Mouse (Mus musculus): ENCODE measurements around the gene Cidec.

The Cidec gene

DNA sequence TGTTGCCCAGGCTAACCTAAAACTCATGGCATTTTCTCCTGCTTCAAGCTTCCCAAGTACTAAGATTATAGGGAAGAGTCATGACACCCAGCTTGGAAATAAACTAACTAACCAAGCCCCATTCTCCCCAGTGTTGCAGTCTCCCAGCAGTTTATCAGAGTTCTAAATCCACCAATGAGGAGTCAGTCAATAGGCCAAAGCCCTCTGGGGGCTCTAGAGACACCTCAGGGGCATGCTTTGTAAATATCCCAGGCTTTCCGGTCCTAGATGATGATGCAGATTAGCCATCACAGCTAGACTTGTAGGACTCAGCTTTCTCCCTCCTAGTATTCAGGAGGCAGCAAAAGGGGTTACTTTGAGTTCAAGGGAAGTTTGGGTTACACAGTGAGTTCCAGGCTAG, 25.6 kb downstream of the Cidec start:
- in situ Hi-C loops (cut with MseI, MboI) = no loop called here

DNA sequence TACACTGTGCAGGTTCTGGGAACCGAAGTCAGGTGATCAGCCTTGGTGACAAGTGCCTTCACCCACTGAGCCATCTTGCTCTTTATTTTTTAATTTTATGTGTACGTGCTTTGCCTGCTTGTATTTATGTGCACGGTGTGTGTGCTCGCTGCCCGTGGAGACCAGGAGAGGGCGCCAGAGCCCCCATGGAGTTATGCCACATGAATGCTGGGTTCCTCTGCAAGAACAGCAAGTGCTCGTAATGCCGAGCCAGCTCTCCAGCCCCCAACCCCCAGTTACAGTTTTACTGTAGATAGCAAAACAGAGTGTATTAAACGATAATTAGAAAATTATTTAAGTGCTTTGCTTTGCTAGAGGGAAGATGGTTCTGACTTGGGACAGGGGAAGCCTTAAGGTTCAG, 28.9 kb downstream of the Cidec start:
- in situ Hi-C loops (cut with MseI, MboI) = no loop called here

DNA sequence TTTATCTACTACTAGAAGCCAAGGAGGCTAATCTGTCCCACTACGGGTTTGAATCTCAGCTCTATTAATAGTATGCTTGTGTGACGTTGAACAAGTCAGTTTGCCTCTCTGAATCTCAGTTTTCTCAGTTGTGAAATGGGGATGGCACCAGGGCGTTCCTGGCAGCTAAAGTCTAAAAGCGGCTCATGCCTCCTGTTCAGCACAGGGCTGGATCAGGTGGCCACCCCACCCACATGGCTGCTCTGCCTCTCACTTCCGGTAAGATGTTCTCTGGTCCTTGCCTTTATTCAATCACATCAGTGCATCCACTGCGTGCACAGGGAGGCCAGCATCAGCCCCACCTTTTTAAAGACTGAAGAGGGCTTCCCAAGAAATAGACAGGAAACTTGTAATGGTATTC, 30.1 kb downstream of the Cidec start:
- in situ Hi-C loops (cut with MseI, MboI) = no loop called here

DNA sequence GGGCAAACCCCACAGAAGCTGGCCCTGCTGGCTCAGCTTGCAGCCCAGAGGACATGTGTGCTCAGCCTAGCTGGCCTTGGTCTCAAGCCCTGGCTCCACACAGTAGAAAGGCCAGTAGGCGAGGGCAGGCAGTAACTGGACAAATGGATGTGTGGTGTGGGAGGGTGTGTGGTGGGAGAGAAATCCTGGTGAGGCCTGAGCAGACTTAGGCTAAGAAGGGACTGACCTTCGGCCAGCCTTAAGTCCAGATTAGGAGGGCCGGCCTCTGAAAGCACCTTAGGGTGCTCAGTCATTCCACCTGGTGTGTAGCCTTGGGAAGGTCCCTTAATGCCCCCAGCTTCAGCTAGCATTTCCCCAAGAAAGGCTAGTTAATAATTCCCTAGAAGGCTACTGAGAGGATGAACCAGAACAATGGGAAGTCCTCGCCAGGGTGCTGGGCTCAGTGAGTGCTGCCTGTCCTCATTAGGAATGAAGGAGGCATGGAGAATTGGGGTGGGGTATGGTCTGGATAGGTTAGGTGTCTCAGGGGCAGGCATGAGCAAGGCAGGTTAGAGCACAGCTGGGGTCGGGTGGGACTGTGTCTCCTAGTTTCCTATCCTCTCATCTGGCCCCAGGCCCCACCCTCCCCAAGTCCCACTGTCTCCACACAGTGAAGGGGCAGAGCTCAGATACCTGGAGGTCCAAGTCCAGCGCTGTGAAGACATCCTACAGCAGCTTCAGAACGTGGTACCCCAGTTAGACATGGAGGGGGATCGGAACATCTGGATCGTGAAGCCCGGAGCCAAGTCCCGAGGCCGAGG, 30.7 kb downstream of the Cidec start:
- in situ Hi-C loops (cut with MseI, MboI) = no loop called here

DNA sequence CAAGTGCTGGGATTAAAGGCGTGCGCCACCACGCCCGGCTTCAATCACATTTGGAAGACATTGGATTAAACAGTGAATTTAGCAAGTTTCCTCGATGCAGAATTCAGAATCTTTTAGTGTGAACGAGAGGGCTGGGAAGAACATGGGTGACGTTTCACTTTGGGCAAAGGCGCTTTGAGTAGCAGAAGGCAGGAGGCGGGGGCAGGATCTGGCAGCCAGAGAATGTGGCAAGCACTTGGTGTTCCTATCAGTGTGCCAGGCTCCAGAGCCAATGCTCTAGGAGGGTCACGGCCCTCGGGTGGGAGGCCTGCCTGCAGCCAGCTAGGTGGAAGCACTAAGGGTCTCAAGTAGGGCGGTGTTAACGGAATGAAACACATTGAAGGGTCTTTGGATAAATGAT, 33.5 kb downstream of the Cidec start:
- in situ Hi-C loops (cut with MseI, MboI) = no loop called here

DNA sequence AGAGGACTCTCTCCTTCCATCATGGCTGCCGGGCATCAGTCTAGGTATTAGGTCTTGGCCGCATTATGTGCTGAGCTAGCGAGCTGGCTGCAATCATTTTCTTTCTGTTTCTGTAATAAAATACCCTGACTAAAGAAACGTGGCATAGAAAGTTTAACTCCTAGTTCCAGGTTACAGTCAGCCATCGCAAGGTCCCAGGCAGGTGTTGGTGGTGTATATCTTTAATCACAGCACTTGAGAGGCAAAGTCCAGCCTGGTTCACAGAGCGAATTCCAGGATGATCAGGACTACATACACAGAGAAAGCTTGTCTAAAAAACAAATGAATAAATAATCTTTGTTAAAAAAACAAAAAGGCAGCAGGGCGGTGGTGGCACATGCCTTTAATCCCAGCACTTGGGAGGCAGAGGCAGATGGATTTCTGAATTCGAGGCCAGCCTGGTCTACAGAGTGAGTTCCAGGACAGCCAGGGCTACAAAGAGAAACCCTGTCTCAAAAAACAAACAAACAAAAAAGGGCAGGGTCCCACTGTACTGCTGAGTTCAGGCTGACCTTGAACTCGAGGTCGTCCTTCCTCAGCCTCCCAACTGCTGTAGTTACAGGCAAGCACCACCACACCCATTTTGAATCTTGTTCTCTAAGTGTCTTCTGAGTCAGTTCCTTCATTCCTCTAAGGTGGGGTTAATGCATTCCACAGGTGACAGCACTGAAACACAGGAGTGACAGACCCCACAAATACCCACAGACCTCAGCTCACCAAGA, 39.1 kb downstream of the Cidec start:
- in situ Hi-C loops (cut with MseI, MboI) = no loop called here

DNA sequence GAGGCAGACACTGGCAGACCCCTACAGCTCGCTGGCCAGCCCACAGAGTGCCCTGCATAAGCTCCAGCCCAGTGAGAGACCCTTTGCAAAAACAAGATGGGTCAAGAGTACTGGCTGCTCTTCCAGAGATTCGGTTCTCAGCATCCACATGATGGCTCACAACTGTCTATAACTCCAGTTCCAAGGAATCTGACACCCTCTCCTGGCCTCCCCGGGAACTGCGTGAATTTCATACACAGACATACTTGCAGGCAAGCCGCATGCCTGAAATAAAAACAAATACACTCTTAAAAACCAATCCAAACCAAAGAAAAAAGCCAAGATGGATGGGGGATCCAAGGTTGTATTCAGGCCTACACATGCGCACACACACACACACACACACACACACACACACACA, 40.1 kb downstream of the Cidec start:
- in situ Hi-C loops (cut with MseI, MboI) = no loop called here

DNA sequence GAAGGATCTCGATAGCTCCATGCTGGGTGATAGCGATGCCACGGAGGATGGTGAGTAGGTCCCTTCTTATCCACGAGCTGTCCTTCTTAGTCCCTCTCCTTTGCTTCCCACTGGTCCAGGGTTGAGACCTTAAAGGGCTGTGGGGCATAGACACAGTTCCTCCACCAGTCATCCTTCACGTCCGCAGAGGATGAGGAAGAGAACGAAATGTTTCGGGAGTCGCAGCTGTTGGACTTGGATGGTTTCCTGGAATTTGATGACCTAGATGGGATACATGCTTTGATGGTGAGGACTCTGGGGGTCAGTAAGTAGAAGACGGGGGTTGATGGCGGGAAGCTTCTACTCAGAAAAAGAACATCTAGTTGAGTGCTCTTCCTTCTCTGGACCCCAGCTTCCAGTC, 40.7 kb downstream of the Cidec start:
- in situ Hi-C loops (cut with MseI, MboI) = no loop called here

DNA sequence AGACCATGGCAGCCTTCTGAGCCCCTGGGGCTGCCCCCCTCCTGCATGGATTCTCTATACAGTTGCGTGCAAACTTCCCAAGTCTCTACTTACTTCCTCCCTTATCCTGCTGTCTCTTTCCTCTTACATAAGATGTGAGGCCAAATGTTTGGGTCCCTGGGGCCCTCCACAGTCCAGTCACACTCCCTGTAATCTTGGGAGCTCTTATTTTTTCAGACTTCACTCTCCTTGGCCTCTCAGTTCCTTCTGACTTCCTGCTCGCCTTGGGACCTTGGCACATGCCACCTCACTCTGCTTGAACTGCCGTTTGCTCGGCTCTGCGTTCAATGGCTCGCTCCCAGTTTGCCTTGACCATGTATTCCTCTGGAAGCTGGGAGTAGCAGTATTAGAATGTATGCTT, 41.6 kb downstream of the Cidec start:
- in situ Hi-C loops (cut with MseI, MboI) = no loop called here

DNA sequence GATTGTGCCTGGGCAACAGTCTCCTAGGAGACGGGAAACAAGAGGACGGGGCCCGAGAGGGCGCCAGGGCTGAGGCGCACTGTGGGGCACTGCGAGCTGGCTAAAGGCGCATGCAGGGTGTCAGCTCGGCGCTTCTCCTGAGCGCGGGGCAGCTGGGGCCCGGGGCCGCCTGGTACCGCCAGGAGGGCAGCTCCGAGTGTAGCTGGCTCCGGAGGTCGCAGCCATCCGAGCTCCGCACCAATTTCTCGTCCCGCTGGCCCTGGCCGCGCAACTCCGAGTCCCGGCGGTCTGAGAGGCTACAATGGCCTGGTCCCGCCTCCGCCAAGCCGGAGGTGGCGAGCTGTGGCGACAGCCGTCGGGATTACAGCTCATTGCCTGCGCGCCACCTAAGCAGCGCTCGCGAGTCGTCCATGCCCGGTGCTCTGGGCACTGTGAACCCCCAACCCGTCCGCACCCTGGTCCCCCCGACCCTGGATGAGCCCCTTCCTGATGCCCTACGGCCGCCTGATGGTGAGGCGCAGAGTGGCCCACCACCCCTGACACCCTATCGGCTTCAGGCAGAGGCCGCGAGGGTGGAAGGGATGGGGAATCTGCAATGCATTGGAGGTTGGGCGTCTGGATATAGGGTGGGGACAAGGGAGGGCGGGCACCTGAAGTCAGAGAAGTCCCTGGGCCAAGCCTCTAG, 43.0 kb downstream of the Cidec start:
- in situ Hi-C loops (cut with MseI, MboI) = no loop called here

DNA sequence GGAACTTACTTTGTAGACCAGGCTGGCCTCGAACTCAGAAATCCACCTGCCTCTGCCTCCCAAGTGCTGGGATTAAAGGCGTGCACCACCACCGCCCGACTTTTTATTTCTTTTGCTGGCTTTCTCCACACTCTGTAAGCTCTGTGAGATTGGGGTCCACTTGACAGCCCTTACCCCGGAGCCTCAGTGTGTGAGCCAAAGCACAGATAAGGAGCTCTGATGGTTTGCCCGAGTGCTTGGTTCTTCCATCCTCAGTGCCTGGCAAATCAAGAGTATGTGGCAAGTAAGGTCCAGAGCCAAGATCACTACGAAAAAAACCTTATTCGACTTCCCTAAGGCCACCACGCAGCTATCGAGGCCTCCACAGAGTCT, 43.6 kb downstream of the Cidec start:
- in situ Hi-C loops (cut with MseI, MboI) = no loop called here

DNA sequence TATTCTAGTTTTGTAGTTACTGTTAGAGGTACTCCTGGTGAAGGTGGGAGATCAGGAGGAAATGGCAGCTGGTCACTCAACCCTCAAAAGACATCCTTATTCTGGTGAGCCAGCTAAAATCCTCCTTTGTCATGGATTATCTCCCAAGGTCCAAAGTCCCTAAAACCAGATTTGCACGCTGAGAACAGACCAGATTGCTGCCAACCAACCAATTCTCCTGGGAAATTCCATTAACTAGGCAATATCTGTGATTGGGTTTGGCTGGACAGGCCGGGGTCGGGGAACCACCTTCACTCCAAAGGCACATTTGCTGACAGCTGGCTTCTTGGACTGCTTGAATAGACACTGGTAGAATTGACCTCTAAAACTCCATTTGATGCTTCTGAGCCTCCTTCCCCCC, 44.8 kb downstream of the Cidec start:
- in situ Hi-C loops (cut with MseI, MboI) = no loop called here

DNA sequence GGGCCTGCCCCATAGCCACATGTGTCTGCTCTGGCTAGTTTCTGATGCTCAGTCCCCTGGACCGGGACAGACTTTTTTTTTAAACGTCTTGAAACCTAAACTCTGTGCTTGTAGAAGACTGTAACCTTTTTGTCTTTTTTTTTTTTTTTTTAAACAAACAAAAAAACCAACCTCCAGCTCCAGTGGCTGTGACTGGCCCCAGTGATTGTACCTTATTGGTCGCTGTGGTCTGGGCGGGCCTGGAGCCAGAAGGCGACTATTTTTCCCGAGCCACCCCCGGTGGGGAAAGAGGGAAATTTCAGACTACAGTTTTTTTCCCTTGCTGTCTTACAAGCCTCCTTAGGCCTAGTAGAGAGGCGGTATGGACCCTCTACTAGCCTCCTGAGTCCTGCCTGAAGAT, 46.6 kb downstream of the Cidec start, which contains the start of gene Ttll3:
Gene Ttll3, plus strand, starts transcription at position 301 of the 400 bp plus-strand sequence.
- in situ Hi-C loops (cut with MseI, MboI) = no loop called here

DNA sequence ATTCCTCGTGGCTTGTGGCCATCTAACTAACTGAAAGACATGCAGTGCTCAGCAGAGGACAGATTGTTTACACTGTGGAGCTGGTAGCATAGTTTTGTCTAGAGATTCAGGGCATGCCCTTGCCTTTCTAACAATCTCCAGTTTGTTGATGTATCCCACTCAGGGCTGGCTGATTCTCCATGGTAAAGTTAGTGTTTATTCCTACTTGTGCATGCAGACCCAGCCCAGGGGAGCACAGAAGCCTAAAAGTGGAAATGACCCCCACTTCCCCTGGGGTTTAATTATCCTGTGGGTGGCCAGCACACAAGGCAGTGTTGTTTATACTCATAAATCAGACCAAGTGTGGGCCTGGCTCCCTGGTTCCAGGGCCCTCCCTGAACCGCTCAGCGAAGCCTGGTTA, 49.5 kb downstream of the Cidec start:
- in situ Hi-C loops (cut with MseI, MboI) = no loop called here

DNA sequence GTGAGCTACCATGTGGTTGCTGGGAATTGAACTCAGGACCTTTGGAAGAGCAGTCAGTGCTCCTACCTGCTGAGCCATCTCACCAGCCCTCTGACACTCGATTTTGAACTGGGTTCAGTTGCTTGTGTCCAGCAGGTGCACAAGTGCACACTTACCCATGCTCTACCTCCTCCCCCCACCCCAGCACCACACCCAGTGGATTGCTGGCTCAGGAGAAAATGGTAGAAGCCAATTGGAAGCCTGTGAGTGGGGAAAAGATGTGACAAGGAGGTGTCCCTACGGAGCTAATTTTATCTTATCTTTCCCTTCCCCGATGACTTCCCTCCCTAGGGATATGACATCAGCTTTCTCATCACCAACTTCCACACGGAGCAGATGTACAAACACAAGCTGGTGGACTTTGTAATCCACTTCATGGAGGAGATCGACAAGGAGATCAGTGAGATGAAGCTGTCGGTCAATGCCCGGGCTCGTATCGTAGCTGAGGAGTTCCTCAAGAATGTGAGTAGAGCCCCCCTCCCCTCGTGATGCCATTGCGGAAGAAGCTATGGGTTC, 50.3 kb downstream of the Cidec start:
- in situ Hi-C loops (cut with MseI, MboI) = no loop called here

DNA sequence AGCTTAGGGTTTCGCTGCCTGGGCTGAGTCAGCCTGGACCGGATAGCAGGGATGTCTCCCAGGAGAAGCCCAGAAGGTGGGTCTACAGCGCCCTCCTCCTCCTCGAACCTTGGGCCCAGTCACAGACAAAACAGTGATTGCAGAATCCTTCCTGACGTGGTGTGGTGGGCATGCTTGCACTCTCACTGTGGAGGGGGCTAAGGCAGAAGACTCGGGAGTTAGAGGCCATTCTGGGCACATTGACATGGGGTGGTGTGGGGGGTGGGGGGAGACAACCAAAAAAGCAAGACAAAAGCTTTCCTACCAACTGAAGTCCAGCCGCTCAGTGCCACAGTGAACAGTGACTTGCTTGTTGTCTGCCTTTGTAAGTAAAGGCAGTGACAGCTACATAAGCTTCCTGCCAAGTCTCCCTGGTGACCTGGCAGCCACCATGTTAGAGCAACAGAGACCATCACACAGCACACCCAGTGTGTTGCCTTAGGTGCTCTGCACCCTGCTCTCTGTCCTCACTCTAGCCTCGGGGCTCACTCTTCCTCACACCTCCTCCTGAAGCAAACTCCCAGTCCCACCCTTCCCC, 51.1 kb downstream of the Cidec start:
- in situ Hi-C loops (cut with MseI, MboI) = no loop called here

DNA sequence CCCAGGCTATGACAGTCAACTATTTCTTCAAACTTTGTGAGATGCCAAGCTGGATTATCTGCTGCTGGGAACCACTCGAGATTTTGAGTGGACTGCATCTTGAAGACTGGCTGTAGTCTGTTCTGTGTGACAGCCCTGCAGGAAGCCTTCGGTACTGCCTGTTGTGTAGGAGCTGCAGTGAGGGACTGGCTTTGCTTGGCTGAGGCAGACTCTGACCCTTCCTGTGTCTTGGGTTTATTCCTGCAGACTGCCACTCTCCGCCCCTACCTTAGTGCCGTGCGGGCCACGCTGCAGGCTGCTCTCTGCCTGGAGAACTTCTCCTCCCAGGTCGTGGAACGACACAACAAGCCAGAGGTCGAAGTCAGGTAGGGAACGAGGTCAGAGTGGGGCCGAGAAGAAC, 55.1 kb downstream of the Cidec start:
- in situ Hi-C loops (cut with MseI, MboI) = no loop called here

DNA sequence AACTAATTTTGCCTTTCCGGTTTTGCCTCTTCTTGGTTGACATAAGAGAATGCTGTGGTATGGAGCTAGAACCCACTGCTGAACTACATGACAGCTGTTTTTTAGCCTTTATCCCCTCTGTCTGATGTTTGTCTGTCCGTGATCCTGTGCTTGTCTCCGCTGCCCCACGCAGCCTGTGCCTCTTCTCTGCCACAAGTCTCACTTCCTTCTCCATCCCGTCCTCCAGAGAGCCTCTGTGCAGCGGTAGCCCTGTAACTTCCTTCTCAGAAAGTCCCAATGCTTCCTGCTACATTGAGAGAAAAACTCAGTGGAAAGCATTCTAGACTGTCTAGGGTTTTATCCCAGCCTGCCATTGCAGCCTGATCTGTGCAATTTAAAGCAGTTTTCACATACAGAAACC, 56.3 kb downstream of the Cidec start:
- in situ Hi-C loops (cut with MseI, MboI) = no loop called here

DNA sequence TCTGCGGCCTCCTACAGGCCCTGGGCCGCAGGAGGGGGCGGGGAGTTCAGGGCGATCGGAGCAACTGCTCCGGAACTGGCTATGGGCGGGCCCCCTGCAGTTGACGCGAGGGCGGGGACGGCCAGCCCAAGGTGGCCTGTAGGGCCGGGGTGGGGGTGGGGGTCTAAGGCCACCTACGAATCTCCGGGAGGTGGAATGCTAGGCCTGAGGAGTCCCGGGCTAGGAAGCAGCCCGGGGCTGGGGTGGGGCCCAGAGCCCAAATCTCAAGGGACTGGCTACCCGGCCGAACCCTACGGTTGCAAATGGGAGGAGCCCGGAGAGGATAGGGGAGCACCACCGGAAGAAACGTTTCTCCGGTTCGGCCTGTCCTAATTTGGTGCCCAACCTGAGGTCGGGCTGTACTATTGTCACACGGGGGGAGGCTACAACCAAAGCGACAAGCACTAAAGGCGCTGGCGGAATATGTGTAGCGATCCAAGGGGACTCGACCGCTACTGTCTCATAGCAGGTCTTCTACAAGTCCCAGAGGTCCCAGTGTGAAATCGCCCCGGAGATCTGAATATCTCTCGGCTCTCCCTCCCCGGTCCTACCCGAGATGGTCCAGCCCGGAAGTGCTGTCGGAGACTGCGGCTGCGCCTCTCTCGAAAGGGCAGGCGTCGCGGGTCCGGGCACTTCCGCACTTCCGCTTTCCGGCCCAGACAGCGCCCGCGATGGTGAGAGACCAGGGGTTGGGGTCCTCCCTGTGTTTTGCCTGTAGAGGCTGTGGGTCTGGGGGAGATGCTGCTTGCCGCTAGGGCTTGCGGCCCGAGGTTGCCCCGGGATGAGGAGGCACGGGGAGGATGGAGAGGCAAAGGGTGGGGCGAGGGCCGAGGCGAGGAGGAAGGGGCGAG, 57.8 kb downstream of the Cidec start, which contains the start of the genes Tada3 and Arpc4:
Gene Tada3, minus strand, starts transcription at position 388 of the 890 bp plus-strand sequence.
Gene Arpc4, plus strand, starts transcription at position 620 of the 890 bp plus-strand sequence.
- in situ Hi-C loops (cut with MseI, MboI) = no loop called here

DNA sequence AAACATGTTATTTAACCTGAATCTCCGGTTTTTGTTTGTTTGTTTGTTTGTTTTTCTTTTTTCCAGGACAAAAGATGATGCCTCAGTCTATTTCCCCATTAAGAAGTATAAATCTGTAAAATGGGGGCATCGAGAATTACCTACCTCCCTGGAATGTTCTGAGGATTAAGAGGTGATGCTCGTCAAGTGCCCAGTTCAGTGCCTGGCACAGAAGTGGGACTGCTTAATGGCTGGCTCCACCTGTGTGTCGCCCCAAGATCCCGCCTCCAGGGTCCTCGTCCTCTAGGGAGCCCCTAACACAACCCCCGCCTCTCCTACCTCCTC, 58.4 kb downstream of the Cidec start:
- in situ Hi-C loops (cut with MseI, MboI) = no loop called here

All from mouse trophoblast stem cell (cell line).